Mouse (Mus musculus) mouse trophoblast stem cell (cell line): Measurements from ENCODE around the gene Diaph3.

Experiments
- in situ Hi-C, 2 experiments: fragments of 300-500 bp; cut with MseI, MboI; formaldehyde crosslinking; loops; 2 replicates in 1 of 2; 3 replicates in 1 of 2; pipeline ENCODE4 v1.15.1; 2025

The Diaph3 gene

GRCm38 (mm10) chr14:86660556-86660955 lies 480.5 kb downstream of the Diaph3 start:
- in situ Hi-C loops: no loop called here

DNA sequence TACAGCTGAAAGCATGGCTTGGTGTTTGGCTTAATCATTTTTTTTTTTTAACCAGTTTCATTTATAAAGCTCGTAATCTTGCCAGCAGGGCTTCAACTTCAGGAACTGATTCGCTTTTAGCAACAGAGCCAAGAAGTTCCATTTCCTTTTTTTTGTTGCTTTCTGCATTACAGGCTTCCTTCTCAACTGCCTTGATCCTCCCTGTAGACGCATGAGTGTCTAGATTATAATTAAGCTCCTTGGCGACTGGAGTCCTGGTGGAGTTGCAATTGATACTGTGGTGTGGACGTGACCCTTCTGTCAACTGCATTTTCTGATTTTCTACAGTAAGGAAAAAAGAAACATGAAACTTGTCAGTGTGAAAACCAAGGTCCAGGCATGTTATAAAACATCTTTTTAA lies 484.8 kb downstream of the Diaph3 start:
- in situ Hi-C loops: no loop called here

GRCm38 (mm10) chr14:86646499-86647120 lies 494.4 kb downstream of the Diaph3 start:
- in situ Hi-C loops: no loop called here

GRCm38 (mm10) chr14:86642831-86643241 lies 498.2 kb downstream of the Diaph3 start:
- in situ Hi-C loops: no loop called here

- in situ Hi-C loops: no loop called here
Measured at GRCm38 (mm10) chr14:86641839-86642238, 499.2 kb downstream of the Diaph3 start.

DNA sequence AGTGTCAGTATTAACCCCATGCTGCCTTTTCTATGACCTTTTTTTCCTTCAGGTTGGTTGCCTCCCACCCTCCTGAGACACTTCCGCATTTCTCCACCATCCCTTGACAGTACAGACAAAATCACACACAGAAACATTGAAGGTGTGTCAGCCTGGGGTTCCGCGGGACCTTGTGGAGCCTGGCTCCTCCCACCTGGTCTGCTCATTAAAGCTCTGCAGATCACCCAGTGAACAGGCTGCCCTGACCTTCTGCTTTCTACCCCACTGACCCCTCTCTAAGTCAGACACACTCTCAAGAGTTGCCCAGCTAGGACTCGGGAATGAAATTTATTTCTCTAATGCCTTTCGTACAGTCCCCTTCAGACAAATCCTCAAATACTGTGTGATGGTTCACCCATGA lies 500.9 kb downstream of the Diaph3 start:
- in situ Hi-C loops: no loop called here

DNA sequence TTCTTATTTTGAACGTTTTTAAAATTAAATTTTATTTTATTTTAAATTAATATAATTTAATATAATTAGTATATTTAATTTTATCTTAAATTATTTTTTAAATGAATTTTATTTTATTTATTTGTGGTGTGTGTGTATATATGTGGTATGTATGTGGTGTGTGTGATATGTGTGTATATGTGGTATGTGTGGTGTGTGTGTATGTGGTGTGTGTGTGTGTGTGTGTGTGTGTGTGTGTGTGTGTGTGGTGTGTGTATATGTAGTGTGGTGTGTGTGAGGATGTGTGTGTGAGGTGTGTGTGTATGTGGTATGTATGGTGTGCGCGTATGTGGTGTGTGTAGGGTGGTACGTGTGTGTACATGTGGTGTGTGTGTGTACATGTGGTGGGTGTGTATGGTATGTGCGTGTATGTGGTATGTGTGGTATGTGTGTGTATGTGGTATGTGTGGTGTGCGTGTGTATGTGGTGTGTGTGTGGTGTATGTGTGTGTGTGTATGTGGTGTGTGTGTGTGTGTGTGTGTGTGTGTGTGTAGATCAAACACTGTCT lies 505.4 kb downstream of the Diaph3 start:
- in situ Hi-C loops: no loop called here

- in situ Hi-C loops: no loop called here
Measured at GRCm38 (mm10) chr14:86635052-86635451, 506.0 kb downstream of the Diaph3 start.

DNA sequence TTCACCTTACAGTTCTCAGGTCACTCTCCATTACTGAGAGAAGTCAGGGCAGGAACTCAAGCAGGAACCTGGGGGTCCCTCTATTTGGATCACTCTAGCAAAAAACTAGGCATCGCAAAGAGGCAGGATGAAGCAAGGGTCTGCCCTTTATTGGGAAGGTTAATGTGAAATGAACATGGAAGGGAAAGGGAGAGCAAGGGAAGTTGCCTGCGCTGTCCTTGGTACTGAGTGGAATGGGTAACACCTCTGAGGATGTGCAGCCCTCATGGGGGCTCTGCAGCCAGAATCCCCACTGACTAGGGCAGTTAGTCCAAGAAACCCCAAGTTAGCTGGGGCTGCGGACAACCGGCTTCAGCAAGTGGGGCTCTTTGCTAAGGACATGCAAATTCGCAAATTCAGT lies 507.2 kb downstream of the Diaph3 start:
- in situ Hi-C loops: no loop called here

GRCm38 (mm10) chr14:86624816-86625425 lies 516.1 kb downstream of the Diaph3 start:
- in situ Hi-C loops: no loop called here

DNA sequence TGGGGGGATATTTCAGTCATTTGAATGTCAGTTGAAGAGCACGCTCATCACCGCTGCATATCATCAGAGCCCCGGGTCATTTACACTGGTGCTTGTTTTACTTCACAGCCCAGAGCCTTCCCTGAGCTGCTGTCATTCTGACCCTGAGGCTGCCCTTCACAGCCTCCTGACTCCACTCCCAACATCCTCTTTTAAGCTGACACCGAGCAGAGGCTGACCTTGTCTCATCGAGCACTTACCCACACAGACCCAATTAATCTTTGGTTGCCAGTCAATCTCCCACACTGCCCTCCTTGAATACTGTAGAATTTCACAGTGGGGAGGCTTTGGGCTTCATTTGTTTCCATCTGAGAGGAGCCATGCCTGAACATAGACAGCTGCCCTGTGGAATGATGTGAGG lies 521.4 kb downstream of the Diaph3 start:
- in situ Hi-C loops: no loop called here
